Mouse (Mus musculus): ENCODE results near the gene Slc43a1.
A peak's percentile ranks its signal among the peaks of the same experiment; 100 is the strongest.
"Not testable (repeated sequence)": the region's sequence is repeated elsewhere in the genome, so short reads cannot be mapped to it uniquely, and the experiment has no call there.

Slc43a1 gene

GRCm38 (mm10) chr2:84838593-84838949 is at the start of gene Slc43a1:
Gene Slc43a1 (plus strand): TSS chr2:84838850.
- DNase-seq (ENCODE audit: low spot score in 2 of 2): no peak

DNA sequence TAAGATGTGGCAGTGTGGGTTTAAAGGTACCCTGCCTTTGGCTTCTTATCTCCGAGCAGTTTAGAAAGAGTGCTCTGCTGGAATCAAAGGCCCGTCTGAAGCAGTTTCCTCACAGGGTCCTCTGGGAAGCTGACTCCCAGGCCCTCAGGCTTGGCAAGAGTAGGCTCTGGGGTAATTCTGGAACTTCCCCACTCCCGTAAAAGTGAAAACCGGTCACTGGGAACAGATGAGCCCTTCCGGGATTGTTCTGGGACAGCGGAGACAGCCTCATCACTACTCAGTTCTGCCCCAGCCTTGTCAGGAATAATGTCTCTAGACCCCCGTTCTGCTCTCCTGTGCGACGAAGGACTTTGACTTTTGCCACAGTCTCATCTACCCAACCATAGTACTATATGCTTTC is 48.2 kb upstream of the Slc43a1 start:
- no peak for DNase-seq (ENCODE audit: low spot score in 2 of 2)

DNA sequence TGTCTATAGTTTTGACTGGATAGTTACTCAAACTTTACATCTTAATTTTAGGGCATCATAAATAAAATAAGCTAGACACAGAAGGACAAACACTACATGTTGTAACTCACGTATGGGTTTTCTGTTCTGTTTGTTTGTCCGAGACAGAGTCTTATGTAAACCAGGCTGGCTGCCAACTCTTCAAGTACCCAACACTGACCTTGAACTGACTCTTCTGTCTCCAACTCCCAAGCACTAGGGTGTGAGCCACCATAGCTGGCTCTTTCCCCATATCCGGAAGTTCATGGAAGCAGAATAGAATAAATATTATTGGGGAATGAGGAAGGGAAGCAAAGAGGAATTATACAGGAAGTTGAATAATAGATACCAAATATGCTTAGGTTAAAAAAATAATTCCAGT is 46.1 kb upstream of the Slc43a1 start:
- no peak for DNase-seq (ENCODE audit: low spot score in 2 of 2)

GRCm38 (mm10) chr2:84793154-84793553 is 45.5 kb upstream of the Slc43a1 start:
- no peak for DNase-seq (ENCODE audit: low spot score in 2 of 2)

GRCm38 (mm10) chr2:84793871-84794270 is 44.8 kb upstream of the Slc43a1 start:
- DNase-seq (ENCODE audit: low spot score in 2 of 2): no peak

DNA sequence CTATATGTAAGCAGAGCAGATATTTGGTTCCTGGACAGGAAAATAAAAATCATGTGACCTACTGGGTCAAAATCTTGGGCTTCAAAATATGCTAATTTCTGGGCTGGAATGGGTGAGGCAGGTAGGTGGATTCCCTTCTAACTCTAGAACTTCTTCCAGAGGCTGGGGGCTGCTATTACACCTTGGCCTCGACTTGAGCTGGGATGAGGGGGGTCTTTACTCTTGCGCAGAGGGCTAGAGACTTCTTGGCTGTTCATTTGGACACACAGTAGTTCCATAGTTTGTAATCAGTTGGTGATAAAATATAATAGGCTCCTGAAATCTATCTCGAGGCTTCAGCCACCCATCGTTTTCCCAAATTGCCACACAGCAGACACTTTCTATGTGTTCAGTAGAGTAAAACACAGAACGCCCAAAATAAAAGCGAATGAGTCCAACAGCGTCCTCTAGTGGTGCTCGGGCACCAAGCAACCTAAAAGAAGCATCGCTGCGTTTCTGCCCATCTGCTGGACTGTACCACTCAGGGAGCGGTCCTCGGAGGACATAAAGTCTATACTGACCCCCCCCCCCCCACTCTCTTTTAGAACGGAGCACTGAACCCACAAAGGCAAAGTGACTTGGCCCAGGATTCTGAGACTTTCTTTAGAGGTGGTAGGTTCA is 40.7 kb upstream of the Slc43a1 start:
- peak; percentile 71 to 73 for DNase-seq (ENCODE audit: low spot score in 2 of 2)

DNA sequence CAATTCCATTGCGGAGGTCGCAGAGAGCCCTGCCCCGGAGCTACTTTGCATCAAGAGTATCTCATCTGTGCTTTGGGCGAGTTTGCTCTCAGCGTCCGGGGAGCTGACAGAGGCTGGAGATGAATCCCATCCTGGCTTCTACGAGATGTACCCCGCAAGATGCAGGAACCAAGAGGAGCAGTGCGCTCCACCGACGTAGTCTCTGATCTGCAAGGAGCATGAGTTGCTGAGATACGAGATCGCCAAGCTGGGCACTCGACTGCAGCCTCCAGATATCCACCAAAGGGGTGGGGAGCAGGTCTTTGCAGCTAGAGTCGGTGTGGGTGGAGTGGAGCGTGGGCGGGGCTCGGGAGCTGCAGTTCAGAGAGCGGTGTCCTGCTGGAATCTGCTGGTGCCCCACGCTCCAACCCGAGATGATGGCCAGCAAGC is 40.1 kb upstream of the Slc43a1 start, which contains the start of gene Ube2l6:
TSS of gene Ube2l6 (plus strand) at position 336 of the 429 bp plus-strand sequence.
- DNase-seq (ENCODE audit: low spot score in 2 of 2): peak; percentile 59 to 74

GRCm38 (mm10) chr2:84799041-84799561 is 39.5 kb upstream of the Slc43a1 start:
- DNase-seq (ENCODE audit: low spot score in 2 of 2): peak; percentile 39 to 69

DNA sequence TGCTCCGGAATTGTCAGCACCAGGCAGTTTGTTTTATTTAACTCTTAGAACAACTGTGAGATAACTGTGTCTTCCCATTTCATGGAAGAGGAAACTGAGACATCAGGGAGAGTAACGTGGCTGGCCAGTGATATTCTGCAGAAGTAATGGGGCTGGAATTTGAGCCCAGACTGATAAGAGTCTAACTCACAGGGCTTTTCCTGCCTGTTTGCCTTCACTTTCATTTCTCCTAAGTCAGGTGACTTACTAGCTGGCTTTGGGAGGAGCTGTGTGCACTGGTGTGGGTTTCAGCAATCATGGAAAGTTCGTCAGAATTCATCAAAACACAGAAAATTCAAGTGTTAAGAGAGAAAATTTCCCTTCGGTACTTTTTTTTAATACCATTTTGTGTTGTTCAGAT is 38.3 kb upstream of the Slc43a1 start:
- DNase-seq (ENCODE audit: low spot score in 2 of 2): no peak

DNA sequence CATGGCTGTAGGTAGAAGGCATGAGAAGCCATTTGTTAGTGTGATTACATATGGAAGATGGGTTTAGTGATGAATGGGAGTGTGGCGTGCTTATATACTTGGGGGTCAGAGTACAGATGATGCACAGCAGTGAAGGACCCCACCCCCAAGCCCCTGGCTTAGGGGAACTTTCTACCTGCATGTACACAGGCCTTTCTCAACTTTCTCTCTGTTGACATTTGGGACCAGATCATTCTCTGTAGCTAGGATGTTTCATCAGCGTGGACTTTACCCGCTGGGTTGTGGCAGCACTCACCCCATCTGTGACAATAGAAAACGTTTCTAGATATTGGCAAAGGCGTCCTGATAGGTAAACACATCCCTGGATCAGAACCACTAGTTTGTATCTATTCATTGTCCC is 37.4 kb upstream of the Slc43a1 start:
- not testable (repeated sequence) for DNase-seq (ENCODE audit: low spot score in 2 of 2)

- no peak for DNase-seq (ENCODE audit: low spot score in 2 of 2)
These were observed 34.7 kb upstream of the Slc43a1 start for GRCm38 (mm10) chr2:84803963-84804362.

GRCm38 (mm10) chr2:84806546-84806945 is 32.1 kb upstream of the Slc43a1 start:
- no peak for DNase-seq (ENCODE audit: low spot score in 2 of 2)

- DNase-seq (ENCODE audit: low spot score in 2 of 2): no peak
These were observed 29.3 kb upstream of the Slc43a1 start for GRCm38 (mm10) chr2:84809330-84809729.

GRCm38 (mm10) chr2:84810526-84810885 is 28.1 kb upstream of the Slc43a1 start:
- no peak for DNase-seq (ENCODE audit: low spot score in 2 of 2)

DNA sequence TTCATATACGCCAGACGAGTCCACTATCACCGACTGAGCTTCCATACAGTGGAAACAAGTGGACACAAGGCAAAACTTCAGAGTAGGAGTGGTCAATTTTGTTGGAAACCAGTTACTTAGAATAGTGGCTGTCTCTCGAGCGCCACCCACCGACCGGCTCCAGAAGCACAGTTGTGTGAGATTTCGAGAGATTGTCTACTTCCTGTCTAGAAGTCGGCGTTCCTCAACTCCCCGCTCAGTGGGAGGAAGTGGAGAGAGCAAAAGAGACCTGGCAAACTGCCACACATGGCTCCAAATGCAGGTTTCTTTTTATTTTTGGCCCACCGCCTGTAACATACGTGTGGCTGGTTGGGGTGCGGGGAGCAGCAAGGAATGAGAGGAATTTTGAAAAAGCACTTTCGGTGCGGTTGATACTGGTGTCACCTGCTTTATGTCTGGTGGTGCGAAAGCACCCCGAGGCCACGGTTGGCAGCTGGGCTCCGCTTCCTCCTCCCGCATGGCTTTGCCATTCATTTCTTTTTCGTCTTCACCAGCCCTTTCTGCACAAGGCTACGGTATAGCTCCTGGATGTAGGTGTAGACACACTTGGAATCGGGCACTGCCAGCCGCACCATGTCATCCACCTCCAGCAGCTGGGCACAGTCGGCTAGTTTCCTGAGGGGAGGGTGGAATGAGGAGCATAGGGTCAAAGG is 27.6 kb upstream of the Slc43a1 start:
- peak; percentile 80 to 84 for DNase-seq (ENCODE audit: low spot score in 2 of 2)

GRCm38 (mm10) chr2:84811880-84812279 is 26.8 kb upstream of the Slc43a1 start:
- no peak for DNase-seq (ENCODE audit: low spot score in 2 of 2)

DNA sequence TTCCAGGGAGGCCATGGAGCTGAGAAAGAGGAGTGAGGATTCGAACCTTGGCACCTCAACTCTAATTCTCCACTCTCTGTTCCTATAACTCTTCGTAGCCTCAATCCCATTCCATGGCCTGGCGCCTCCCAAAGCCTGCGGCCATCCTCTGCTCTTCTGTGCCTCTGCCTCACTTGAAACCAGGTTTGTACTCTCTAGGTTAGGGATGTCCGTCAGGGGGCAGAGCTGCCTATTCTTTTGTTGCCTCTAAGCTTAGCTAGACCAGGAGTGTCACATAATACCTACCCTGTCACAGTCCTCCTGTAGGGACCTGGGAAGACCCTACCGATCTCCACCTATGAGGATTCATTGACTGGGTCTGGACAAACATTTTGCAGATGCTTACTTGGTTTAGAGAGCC is 26.0 kb upstream of the Slc43a1 start:
- DNase-seq (ENCODE audit: low spot score in 2 of 2): no peak

- DNase-seq (ENCODE audit: low spot score in 2 of 2): no peak
These were observed 18.8 kb upstream of the Slc43a1 start for GRCm38 (mm10) chr2:84819861-84820260.

DNA sequence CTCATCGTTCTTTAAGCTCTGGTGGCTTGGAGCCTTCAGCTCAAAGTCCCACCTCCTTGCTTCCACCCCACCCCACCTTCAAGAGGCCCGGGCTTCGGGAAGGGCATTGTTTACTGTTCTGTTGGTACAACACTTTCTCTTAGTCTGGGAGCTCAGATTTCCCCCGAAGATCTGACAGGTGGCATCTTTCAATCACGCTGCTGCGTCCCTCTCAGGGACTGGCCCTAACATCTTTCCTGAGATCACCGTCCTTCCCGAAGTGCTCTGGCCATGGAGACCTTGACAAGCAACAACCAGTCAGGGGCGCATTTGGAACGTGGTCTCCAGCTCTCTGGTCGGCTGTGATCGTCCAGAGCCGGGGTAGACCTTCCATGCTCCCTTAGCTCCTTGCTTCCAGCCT is 16.1 kb upstream of the Slc43a1 start, which contains the start of gene Smtnl1:
TSS of gene Smtnl1 (minus strand) at position 101 of the 400 bp plus-strand sequence.
- no peak for DNase-seq (ENCODE audit: low spot score in 2 of 2)

DNA sequence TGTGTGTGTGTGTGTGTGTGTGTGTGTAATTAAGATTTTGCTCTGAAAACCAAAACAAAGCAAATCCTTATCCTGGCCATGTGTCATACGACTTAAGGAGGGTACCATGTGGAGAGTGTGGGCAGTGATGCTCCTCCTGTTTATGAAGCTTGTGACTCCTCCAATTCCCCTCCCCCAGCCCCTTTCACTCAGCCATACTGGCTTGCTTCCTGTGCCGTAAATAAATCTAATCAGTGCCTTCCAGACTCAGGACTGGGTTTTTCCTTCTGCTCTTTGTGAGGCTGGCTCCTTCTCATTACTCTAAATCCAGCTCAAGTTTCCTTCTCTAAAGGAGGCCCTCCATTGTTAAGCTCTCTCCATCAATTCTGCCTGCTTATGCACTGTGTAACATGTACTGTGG is 15.4 kb upstream of the Slc43a1 start:
- no peak for DNase-seq (ENCODE audit: low spot score in 2 of 2)

DNA sequence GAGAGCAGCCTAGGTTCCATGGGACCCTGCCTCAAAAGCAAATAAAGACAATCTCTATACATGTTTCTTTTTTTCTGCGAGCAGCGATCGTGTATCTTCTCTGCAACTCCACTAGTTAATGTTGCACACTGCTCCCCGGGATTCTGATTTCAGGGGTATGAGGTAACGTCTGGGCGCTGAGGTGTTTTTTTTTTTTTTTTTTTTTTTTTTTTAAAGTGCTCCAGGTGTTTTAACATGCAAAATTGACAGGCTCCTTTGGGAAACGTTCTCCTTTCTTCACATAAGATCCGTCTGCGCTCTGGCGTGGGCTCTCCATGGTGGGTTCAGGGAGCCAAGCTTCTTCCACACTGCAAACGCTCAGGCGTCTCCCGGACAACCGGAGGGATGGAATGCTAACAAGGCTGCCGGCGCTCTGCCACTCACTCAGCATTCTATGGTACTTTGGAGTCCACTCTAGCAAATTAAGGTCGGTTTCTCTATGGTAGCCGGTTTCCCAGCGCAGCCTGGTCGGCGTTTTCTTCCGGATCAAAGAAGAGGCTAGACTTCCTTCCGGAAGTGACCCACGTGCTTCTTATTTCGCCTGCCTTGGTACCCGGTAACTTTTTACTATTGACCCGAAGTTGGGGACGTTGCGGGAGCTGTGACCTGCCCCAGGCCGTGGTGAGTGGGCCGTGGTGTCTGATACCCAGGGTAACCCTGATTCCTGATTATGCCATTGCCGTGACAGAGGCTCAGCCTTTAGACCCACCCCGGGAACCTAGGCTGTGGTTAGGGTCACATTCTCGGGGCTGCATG is 12.0 kb upstream of the Slc43a1 start, which contains the start of gene Timm10:
TSS of gene Timm10 (plus strand) at position 510 of the 795 bp plus-strand sequence.
- peak; percentile 78 to 82 for DNase-seq (ENCODE audit: low spot score in 2 of 2)

DNA sequence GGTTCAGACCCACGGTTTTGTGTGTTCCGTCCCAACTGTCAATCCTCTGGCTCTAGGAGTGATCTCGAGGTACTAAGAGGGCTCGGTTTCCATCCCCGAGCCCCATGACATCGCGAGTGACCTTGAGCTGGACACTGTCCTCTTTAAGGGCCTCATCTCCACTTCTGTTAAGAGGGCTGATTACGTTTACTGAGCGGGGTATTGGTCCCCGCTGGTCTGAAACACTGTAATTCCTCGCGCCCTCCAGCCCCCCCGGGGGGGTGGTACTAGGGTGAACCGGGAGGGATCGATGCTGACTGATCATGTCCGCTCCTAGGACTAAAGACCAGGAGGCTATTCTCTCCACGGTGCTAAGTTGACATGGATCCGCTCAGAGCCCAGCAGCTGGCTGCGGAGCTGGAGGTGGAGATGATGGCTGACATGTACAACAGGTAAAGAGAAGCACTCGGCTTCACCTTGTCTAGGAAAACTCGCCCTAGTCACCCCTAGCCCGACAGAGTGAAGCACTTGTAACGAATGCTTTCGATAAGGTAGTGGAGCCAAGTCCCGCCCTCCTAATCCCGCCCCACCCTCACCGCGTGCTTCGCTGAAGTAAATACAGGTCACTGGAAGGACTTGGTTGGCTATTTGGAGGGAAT is 11.2 kb upstream of the Slc43a1 start:
- no peak for DNase-seq (ENCODE audit: low spot score in 2 of 2)
